Mouse (Mus musculus) gastrocnemius, postnatal 36 days (tissue): ENCODE data around the gene Pold2. TPM values are rescaled to one million over a fixed set of nuclear protein-coding genes. Genes with fewer than 3 reads are reported as not detected.
A peak's percentile ranks its signal among the peaks of the same experiment; 100 is the strongest.

Experiments
- DNase-seq, 2 experiments: peaks; one replicate each; pipeline ENCODE4 v3.0.0; 2022
- intact Hi-C: fragments of 180-260 bp; cut with DNase I; formaldehyde crosslinking; loops from one replicate; pipeline ENCODE4 v1.15.1; 2025
- total RNA-seq, 2 experiments: library from RNA; stranded (reverse); gene quantifications; 2 replicates each; pipeline ENCODE4 v1.2.3; 2021

Pold2 gene
- total RNA-seq, 2 experiments from 2014 or later: 34.5 to 37.1 TPM

GRCm38 (mm10) chr11:5862394-5863105, 15.5 kb downstream of the Pold2 start:
- intact Hi-C loops: no loop called here
- peak in 1 of 2 experiments; percentile 37 for DNase-seq

DNA sequence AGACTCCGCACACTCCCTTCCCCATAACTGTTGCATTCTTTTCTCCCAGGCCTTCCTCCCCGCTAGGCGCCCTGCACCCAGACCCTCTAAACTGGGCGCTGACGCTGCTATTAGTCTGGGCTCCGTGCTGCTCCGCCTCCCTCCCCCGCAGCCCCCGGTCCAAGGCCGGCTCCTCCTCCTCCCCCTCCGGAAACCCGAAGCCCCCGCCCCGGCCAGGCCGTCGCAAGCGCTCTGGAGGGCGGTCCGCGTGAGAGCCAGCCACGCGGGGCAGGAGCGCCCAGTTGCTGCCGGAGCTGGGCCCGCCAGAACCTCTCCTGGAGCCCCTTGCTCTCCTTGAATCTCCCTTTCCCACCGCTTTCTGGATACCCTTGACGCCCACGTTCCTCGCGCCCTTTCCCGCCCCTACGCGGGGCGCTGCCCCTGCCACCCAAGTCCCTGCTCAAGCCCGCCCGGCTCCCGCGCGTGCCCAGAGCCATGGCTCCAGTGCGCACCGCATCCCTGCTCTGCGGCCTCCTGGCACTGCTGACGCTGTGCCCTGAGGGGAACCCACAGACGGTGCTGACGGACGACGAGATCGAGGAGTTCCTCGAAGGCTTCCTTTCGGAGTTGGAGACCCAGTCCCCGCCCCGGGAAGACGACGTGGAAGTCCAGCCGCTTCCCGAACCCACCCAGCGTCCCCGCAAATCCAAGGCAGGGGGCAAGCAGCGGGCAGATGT, 16.3 kb downstream of the Pold2 start, which contains the start of gene Aebp1:
Gene Aebp1, plus strand, starts transcription at position 270 of the 716 bp plus-strand sequence.
- intact Hi-C loops: no loop called here
- peak in 1 of 2 experiments; percentile 65 for DNase-seq

GRCm38 (mm10) chr11:5860639-5861038, 17.5 kb downstream of the Pold2 start:
- no peak for DNase-seq
- intact Hi-C loops: no loop called here

- no peak for DNase-seq
- intact Hi-C loops: no loop called here
Observed at GRCm38 (mm10) chr11:5859883-5860550, 18.1 kb downstream of the Pold2 start.

DNA sequence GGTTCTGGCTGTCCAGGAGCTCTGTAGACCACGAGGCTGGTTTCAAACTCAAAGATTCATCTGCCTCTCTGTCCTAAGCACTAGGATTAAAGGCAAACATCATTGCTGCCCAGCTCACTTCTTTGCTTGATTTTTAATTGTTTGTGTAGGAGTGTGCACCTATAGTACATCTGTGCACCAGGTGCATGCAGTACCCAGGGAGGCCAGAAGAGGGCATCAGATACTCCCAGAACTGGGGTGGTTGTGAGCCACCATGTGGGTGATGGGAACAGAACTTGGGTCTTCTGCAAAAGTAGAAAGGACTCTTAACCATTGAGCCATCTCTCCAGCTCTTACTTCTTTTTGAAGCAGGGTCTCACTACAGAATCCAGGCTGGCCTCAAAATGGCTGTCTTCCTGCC, 19.4 kb downstream of the Pold2 start:
- no peak for DNase-seq
- intact Hi-C loops: no loop called here

- no peak for DNase-seq
- intact Hi-C loops: no loop called here
Observed at GRCm38 (mm10) chr11:5856479-5857130, 21.5 kb downstream of the Pold2 start.

- peak; percentile 63 to 68 for DNase-seq
- intact Hi-C loops: no loop called here
Observed at GRCm38 (mm10) chr11:5855902-5856301, 22.2 kb downstream of the Pold2 start.

- no peak for DNase-seq
- intact Hi-C loops: no loop called here
Observed at GRCm38 (mm10) chr11:5855481-5855880, 22.6 kb downstream of the Pold2 start.

DNA sequence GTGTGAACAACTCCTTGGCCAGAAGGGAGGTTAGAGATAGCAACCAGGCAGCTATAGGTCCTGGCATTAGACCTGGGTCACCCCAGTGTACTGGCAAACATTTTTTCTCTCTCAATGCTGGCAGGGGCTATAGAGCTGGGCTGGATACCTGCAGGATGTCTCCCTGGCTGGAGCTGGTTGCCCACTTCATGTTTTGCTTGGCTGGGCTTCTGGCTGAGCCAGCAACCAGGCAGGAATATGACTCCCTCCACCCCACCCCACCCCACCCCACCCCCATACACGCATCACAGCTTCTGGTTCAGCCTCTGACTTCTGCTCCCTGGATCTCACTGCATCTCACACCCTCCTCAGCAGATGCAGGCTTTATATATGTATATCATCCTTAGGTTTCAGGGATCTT, 25.8 kb downstream of the Pold2 start:
- peak in 1 of 2 experiments; percentile 41 for DNase-seq
- intact Hi-C loops: no loop called here

- intact Hi-C loops: no loop called here
- DNase-seq: no peak
Observed at GRCm38 (mm10) chr11:5851021-5851736, 26.9 kb downstream of the Pold2 start.

GRCm38 (mm10) chr11:5850452-5850851, 27.6 kb downstream of the Pold2 start:
- no peak for DNase-seq
- intact Hi-C loops: no loop called here

GRCm38 (mm10) chr11:5849316-5849715, 28.8 kb downstream of the Pold2 start:
- DNase-seq: no peak

DNA sequence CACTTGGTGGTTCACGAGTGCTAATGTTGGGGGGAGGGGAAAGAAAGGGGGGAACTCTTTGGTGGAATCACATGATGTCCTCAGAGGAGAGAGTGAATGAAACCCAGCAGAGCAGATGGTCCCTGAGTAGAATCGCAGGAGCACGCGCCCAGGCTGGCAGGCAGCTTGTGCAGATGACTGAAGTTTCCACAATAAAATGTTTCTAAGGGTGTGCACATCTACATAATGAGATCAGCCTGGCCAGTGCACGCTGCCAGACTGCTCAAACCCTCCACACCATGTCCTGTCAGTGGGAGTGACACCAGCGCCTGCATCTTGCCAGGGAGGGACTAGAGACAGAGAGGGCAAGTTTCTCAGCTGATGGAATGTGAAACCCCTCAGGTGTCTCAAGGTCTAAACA, 29.4 kb downstream of the Pold2 start:
- intact Hi-C loops: no loop called here
- peak; percentile 50 to 56 for DNase-seq

More at GRCm38 (mm10) chr11:5849316-5849715, 28.8 kb downstream of the Pold2 start:
- intact Hi-C loops: no loop called here

DNA sequence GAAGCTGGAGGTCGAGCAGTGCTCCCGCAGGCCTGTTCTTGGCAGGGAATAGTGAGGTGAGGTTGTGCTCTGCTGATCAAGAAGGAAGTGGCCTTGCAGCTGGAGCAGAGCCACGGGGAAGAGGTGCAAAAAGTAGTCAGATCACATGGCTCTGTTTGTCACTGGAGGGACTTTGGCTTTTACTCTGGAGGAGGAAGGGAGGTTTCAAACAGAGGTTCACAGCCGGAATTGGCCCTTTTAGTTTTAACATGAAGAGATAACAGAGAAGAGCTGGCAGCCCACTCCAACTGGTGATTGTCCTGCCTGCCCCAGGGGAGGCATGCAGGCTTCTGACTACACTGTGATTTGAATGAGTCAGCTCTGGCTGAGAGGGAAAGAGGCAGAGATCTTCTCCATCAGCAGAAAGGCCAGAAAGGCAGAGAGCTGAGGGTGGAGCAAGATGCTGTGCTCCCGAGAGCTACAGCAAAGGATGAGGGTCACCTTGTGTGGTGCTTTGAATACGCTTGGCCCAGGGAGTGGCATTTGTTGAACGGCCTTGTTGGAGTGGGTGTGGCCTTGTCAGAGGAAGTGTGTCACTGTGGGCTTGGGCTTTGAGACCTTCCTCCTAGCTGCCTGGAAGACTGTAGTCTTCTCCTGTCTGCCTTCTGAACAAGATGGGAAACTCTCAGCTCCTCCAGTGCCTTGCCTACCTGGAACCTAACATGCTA, 31.3 kb downstream of the Pold2 start:
- no peak for DNase-seq
- intact Hi-C loops: no loop called here

DNA sequence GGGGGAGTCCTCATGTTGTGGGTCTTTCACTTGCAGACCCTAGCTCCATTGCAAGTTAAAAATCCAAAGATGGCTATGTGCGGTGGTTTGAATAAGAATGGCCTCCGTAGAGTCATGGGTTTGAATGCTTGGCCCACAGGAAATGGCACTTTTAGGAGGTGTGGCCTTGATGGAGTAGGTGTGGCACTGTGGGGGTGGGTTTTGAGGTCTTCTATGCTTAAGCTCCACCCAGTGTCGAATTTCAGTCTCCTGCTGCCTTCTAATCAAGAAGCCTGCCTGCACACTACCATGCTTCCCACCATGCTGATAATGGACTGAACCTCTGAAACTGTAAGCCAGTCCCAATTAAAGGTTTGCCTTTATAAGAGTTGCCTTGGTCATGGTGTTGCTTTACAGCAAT, 35.0 kb downstream of the Pold2 start:
- DNase-seq: no peak
- intact Hi-C loops: no loop called here

DNA sequence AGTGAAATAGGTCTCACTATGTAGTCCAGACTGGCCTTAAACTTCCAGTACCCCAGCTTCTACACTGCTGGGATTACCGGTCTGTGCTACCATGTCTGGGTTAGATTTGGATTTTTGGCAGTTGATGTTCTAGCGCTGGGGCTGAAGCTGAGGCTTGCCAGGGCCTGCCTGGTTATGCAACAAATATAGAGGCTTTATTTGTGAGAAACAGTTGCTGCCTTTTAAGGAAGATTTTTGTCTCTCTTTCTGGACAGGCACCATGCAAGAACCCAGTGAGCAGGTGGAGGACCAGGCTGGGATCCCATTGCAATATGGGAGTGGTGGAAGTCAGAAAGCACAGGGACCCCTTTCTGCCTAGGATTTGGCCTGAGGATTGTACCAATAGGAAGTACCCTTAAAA, 36.3 kb downstream of the Pold2 start:
- intact Hi-C loops: no loop called here
- no peak for DNase-seq

DNA sequence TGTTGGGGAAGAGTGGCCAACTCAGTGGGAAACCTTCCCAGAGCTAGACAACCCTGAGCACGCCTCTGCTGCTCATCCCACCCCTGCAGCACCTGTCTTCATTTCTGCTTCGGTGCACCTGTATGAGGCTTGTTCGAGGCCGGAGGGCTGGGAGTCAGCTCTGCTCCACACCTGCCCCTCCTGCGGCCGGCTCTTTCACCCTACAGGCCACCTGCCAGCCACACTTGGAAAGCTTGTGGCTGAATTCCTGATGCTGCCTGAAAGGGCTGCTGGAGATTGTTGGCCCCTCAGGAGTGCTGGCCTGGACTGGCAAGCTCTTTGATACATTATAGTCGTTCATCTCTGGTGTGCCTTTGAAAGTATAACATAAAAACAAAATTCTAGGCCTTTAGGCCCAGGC, 37.7 kb downstream of the Pold2 start:
- intact Hi-C loops: no loop called here
- peak in 1 of 2 experiments; percentile 12 for DNase-seq

- peak; percentile 90 to 91 for DNase-seq
- intact Hi-C loops: loop anchor here (2.0 to 5.0 kb wide), 3 partner anchors 37 to 49 kb away; partner anchors contain the start of gene Pold2
Observed at GRCm38 (mm10) chr11:5837251-5838246, 40.5 kb downstream of the Pold2 start, which contains the start of gene Polm. Gene Polm, minus strand, starts transcription at chr11:5838016.
